Mouse (Mus musculus) hindbrain, embryonic 11.5 days (tissue): Measurements from ENCODE around the gene Elk3. TPM values are rescaled to one million over a fixed set of nuclear protein-coding genes. Genes with fewer than 3 reads are reported as not detected.

ENCODE experiments used
- ATAC-seq: fragments of 200-750 bp; cut with Nextera tagmentation; 2 replicates; pipeline ENCODE4 v1.8.0; 2017; ENCODE audit warnings: mild to moderate bottlenecking, moderate TSS enrichment, moderate library complexity; ENCODE audit not compliant: low FRiP score
- DNase-seq: peaks from one replicate; pipeline ENCODE4 v3.0.0-alpha.2; 2015; ENCODE audit warnings: low spot score
- H3K27ac ChIP-seq: fragments of 300-500 bp; sonication (generic); 2 replicates; pipeline ENCODE4 v1.5.1; 2014; ENCODE audit warnings: mild to moderate bottlenecking, low read depth, low read length
- H3K27me3 ChIP-seq: fragments of 300-500 bp; sonication (generic); 2 replicates; pipeline ENCODE4 v1.6.1; 2014; ENCODE audit warnings: mild to moderate bottlenecking, low read length, moderate library complexity, mixed read lengths; ENCODE audit not compliant: control insufficient read depth, insufficient read depth
- H3K36me3 ChIP-seq: fragments of 300-500 bp; sonication (generic); 2 replicates; pipeline ENCODE4 v1.6.1; 2014; ENCODE audit warnings: mild to moderate bottlenecking, low read length, moderate library complexity, mixed read lengths; ENCODE audit not compliant: control insufficient read depth, insufficient read depth
- H3K4me1 ChIP-seq: fragments of 300-500 bp; sonication (generic); replicated peaks from 2 replicates; pipeline ENCODE4 v1.6.1; 2014; ENCODE audit warnings: low read length, mixed read lengths; ENCODE audit not compliant: control insufficient read depth, insufficient read depth
- H3K4me2 ChIP-seq: fragments of 300-500 bp; sonication (generic); replicated peaks from 2 replicates; pipeline ENCODE4 v1.6.1; 2014; ENCODE audit warnings: mild to moderate bottlenecking, low read depth, low read length
- H3K4me3 ChIP-seq: fragments of 300-500 bp; sonication (generic); 2 replicates; pipeline ENCODE4 v1.5.1; 2014; ENCODE audit warnings: low read depth, low read length
- H3K9ac ChIP-seq: fragments of 300-500 bp; sonication (generic); 2 replicates; pipeline ENCODE4 v1.6.1; 2014; ENCODE audit warnings: low read depth, low read length
- H3K9me3 ChIP-seq: fragments of 300-500 bp; sonication (generic); 2 replicates; pipeline ENCODE4 v1.6.1; 2016; ENCODE audit warnings: low read length; ENCODE audit not compliant: control insufficient read depth
- WGBS: fragments of 180-500 bp; shearing (Covaris S2); extraction: QIAGEN DNeasy Blood & Tissue Kit; methylation state at CpG from one replicate; pipeline ENCODE4 v1.1.7; 2014; 5-methylcytosine and 5-hydroxymethylcytosine counted together
- polyA plus RNA-seq: library from polyadenylated mRNA; unstranded; fragments of >200 nt; fragmentation: Nextera tagmentation; extraction: Ambion mirVana; gene quantifications from 2 replicates; pipeline ENCODE4 v1.2.1, GENCODE M21; 2014

Elk3 gene
- polyA plus RNA-seq, 1 experiment from 2014 or later: 22.8 TPM

GRCm38 (mm10) chr10:93225751-93226150 is 85.2 kb downstream of the Elk3 start:
- no peak for DNase-seq
- H3K27me3 ChIP-seq: no peaks in the 10 kb centered on the region
- WGBS: 86% methylated on average over 6 of the region's 6 CpGs
- no peaks in the 10 kb centered on the region for H3K4me1 ChIP-seq
- H3K9me3 ChIP-seq: no peaks in the 10 kb centered on the region
- H3K9ac ChIP-seq: no peak overlapping the region
- no peak for ATAC-seq
- H3K27ac ChIP-seq: no peak overlapping the region
- no peak overlapping the region for H3K4me3 ChIP-seq
- no peaks in the 10 kb centered on the region for H3K36me3 ChIP-seq
- no peak overlapping the region for H3K4me2 ChIP-seq

- WGBS: 89% methylated on average over 8 of the region's 8 CpGs
- DNase-seq: no peak
- H3K4me1 ChIP-seq: no peaks in the 10 kb centered on the region
- H3K36me3 ChIP-seq: peaks cover 6% of the 10 kb centered on the region; the same call in 1 of the 2 replicates
- H3K27ac ChIP-seq: no peak overlapping the region
- H3K9ac ChIP-seq: no peak overlapping the region
- H3K4me2 ChIP-seq: no peak overlapping the region
- no peaks in the 10 kb centered on the region for H3K27me3 ChIP-seq
- H3K9me3 ChIP-seq: no peaks in the 10 kb centered on the region
- ATAC-seq: no peak
- H3K4me3 ChIP-seq: no peak overlapping the region
Measured at GRCm38 (mm10) chr10:93215051-93215763, 95.7 kb downstream of the Elk3 start.

- 69% methylated on average over 4 of the region's 4 CpGs for WGBS
- DNase-seq (no peak), ATAC-seq (no peak)
- no peak overlapping the region for H3K4me2 ChIP-seq
- peaks cover 6% of the 10 kb centered on the region; the same call in 1 of the 2 replicates for H3K36me3 ChIP-seq
- H3K27ac ChIP-seq: no peak overlapping the region
- no peak overlapping the region for H3K4me3 ChIP-seq
- no peaks in the 10 kb centered on the region for H3K27me3 ChIP-seq
- H3K9me3 ChIP-seq: no peaks in the 10 kb centered on the region
- H3K4me1 ChIP-seq: no peaks in the 10 kb centered on the region
- H3K9ac ChIP-seq: no peak overlapping the region
Measured at GRCm38 (mm10) chr10:93214251-93214650, 96.7 kb downstream of the Elk3 start.

- peaks cover 6% of the 10 kb centered on the region; the same call in 1 of the 2 replicates for H3K36me3 ChIP-seq
Measured at GRCm38 (mm10) chr10:93213339-93213738, 97.6 kb downstream of the Elk3 start.

GRCm38 (mm10) chr10:93212699-93213098 is 98.2 kb downstream of the Elk3 start:
- peaks cover 6% of the 10 kb centered on the region; the same call in 1 of the 2 replicates for H3K36me3 ChIP-seq
- WGBS: 96% methylated on average over 2 of the region's 2 CpGs
- H3K27me3 ChIP-seq: no peaks in the 10 kb centered on the region
- H3K4me3 ChIP-seq: no peak overlapping the region
- no peaks in the 10 kb centered on the region for H3K4me1 ChIP-seq
- no peak overlapping the region for H3K9ac ChIP-seq
- H3K9me3 ChIP-seq: no peaks in the 10 kb centered on the region
- ATAC-seq (no peak), DNase-seq (no peak)
- no peak overlapping the region for H3K27ac ChIP-seq
- no peak overlapping the region for H3K4me2 ChIP-seq

More at GRCm38 (mm10) chr10:93213339-93213738, 97.6 kb downstream of the Elk3 start:
- no peak overlapping the region for H3K4me2 ChIP-seq
- no peak for DNase-seq
- no peaks in the 10 kb centered on the region for H3K27me3 ChIP-seq
- no peaks in the 10 kb centered on the region for H3K4me1 ChIP-seq
- H3K4me3 ChIP-seq: no peak overlapping the region
- ATAC-seq: no peak
- H3K9ac ChIP-seq: no peak overlapping the region
- H3K9me3 ChIP-seq: no peaks in the 10 kb centered on the region
- H3K27ac ChIP-seq: no peak overlapping the region
- WGBS: 82% methylated on average over 7 of the region's 7 CpGs

- Histone ChIP-seq H3K4me3 (no peak overlapping the region), H3K27me3 (no peaks in the 10 kb centered on the region), H3K9ac (no peak overlapping the region), H3K4me1 (no peaks in the 10 kb centered on the region), H3K4me2 (no peak overlapping the region), H3K36me3 (no peaks in the 10 kb centered on the region), H3K27ac (no peak overlapping the region), H3K9me3 (no peaks in the 10 kb centered on the region)
- no peak for DNase-seq
- ATAC-seq: no peak
- WGBS: 83% methylated on average over 5 of the region's 5 CpGs
Measured at GRCm38 (mm10) chr10:93207176-93207575, 103.8 kb downstream of the Elk3 start.

GRCm38 (mm10) chr10:93205287-93205956 is 105.5 kb downstream of the Elk3 start:
- Histone ChIP-seq H3K9ac (no peak overlapping the region), H3K4me3 (no peak overlapping the region), H3K4me1 (no peaks in the 10 kb centered on the region), H3K27me3 (no peaks in the 10 kb centered on the region), H3K9me3 (no peaks in the 10 kb centered on the region), H3K36me3 (no peaks in the 10 kb centered on the region), H3K27ac (no peak overlapping the region), H3K4me2 (no peak overlapping the region)
- DNase-seq (no peak), ATAC-seq (no peak)
- 81% methylated on average over 4 of the region's 4 CpGs for WGBS

GRCm38 (mm10) chr10:93201846-93202458 is 109.0 kb downstream of the Elk3 start:
- Histone ChIP-seq H3K9me3 (no peaks in the 10 kb centered on the region), H3K27me3 (no peaks in the 10 kb centered on the region), H3K27ac (no peak overlapping the region), H3K9ac (no peak overlapping the region), H3K36me3 (no peaks in the 10 kb centered on the region), H3K4me2 (no peak overlapping the region), H3K4me1 (no peaks in the 10 kb centered on the region), H3K4me3 (no peak overlapping the region)
- DNase-seq: no peak
- ATAC-seq: no peak
- 92% methylated on average over 6 of the region's 6 CpGs for WGBS
